Mouse (Mus musculus) megakaryocyte progenitor cell, adult 5-6 weeks (primary cell): ENCODE measurements around the gene Olfr536. TPM values are rescaled to one million over a fixed set of nuclear protein-coding genes. Genes with fewer than 3 reads are reported as not detected.
"Not testable (repeated sequence)": the region's sequence is repeated elsewhere in the genome, so short reads cannot be mapped to it uniquely, and the experiment has no call there.

Experiments
- ATAC-seq: replicated peaks from 2 replicates; pipeline ENCODE4 v1.8.0; 2016; ENCODE audit warnings: mild to moderate bottlenecking, moderate TSS enrichment, inconsistent platforms; ENCODE audit not compliant: poor library complexity
- total RNA-seq, 2 experiments: library from RNA; stranded (forward) in 1 of 2; stranded (reverse) in 1 of 2; fragments of 157-497, 149-512 nt in 1 of 2; fragments of 200-1000 nt in 1 of 2; gene quantifications; 2 replicates each; pipeline versions ENCODE4 v1.2.3 to v1.2.4; 2015 to 2017

Gene Olfr536
- total RNA-seq (2015) (not detected in 2 replicates), total RNA-seq (2017) (not detected in 2 replicates)

- not testable (repeated sequence) for ATAC-seq
Observed at GRCm38 (mm10) chr7:140507346-140508021, at the start of gene Olfr536. Gene Olfr536, minus strand, starts transcription at chr7:140507396.

- no peak for ATAC-seq
Observed at GRCm38 (mm10) chr7:140539746-140540145, 32.5 kb upstream of the Olfr536 start.

GRCm38 (mm10) chr7:140494702-140495101, 12.5 kb downstream of the Olfr536 start:
- ATAC-seq, result no peak

- no peak for ATAC-seq
Observed at GRCm38 (mm10) chr7:140494231-140494630, 13.0 kb downstream of the Olfr536 start.

- no peak for ATAC-seq
Observed at GRCm38 (mm10) chr7:140488981-140489380, 18.2 kb downstream of the Olfr536 start.

GRCm38 (mm10) chr7:140483916-140484315, 23.3 kb downstream of the Olfr536 start, which contains the start of gene Olfr535:
Gene Olfr535, plus strand, starts transcription at chr7:140484216.
- ATAC-seq, result no peak

GRCm38 (mm10) chr7:140478733-140479132, 28.5 kb downstream of the Olfr536 start:
- no peak for ATAC-seq

GRCm38 (mm10) chr7:140477886-140478285, 29.3 kb downstream of the Olfr536 start:
- no peak for ATAC-seq

- ATAC-seq, result not testable (repeated sequence)
Observed at GRCm38 (mm10) chr7:140463070-140463469, 44.1 kb downstream of the Olfr536 start, which contains the start of gene Olfr533. Gene Olfr533, plus strand, starts transcription at chr7:140463370.

Other genes with a start within 250 kb of the Olfr536 start
- gene Olfr525, start 186.5 kb downstream of the Olfr536 start, total RNA-seq (2015), result not detected in 2 replicates
- not detected in 2 replicates for gene Olfr525, start 186.5 kb downstream of the Olfr536 start, total RNA-seq (2017)
- gene Olfr527, start 173.4 kb downstream of the Olfr536 start, total RNA-seq (2015), result not detected in 2 replicates
- gene Olfr527, start 173.4 kb downstream of the Olfr536 start, total RNA-seq (2017), result not detected in 2 replicates
- gene Olfr60, start 145.7 kb downstream of the Olfr536 start, total RNA-seq (2015), result 0.07 TPM in 1 of 2 replicates, not detected in the other
- gene Olfr60, start 145.7 kb downstream of the Olfr536 start, total RNA-seq (2017), result not detected in 2 replicates
- not detected in 2 replicates for gene Olfr530, start 131.1 kb downstream of the Olfr536 start, total RNA-seq (2015)
- gene Olfr530, start 131.1 kb downstream of the Olfr536 start, total RNA-seq (2017), result not detected in 2 replicates
- gene Olfr531, start 104.5 kb downstream of the Olfr536 start, total RNA-seq (2015), result not detected in 2 replicates
- not detected in 2 replicates for gene Olfr531, start 104.5 kb downstream of the Olfr536 start, total RNA-seq (2017)
- not detected in 2 replicates for gene Olfr532, start 85.8 kb downstream of the Olfr536 start, total RNA-seq (2015)
- gene Olfr532, start 85.8 kb downstream of the Olfr536 start, total RNA-seq (2017), result not detected in 2 replicates
- not detected in 2 replicates for gene Olfr533, start 44.0 kb downstream of the Olfr536 start, total RNA-seq (2015)
- gene Olfr533, start 44.0 kb downstream of the Olfr536 start, total RNA-seq (2017), result not detected in 2 replicates
- gene Olfr535, start 23.2 kb downstream of the Olfr536 start, total RNA-seq (2015), result not detected in 2 replicates
- not detected in 2 replicates for gene Olfr535, start 23.2 kb downstream of the Olfr536 start, total RNA-seq (2017)
- gene Olfr538, start 60.5 kb upstream of the Olfr536 start, total RNA-seq (2015), result not detected in 2 replicates
- not detected in 2 replicates for gene Olfr538, start 60.5 kb upstream of the Olfr536 start, total RNA-seq (2017)
- not detected in 2 replicates for gene Olfr46, start 93.9 kb upstream of the Olfr536 start, total RNA-seq (2015)
- gene Olfr46, start 93.9 kb upstream of the Olfr536 start, total RNA-seq (2017), result not detected in 2 replicates
- not detected in 2 replicates for gene Olfr61, start 121.6 kb upstream of the Olfr536 start, total RNA-seq (2015)
- not detected in 2 replicates for gene Olfr61, start 121.6 kb upstream of the Olfr536 start, total RNA-seq (2017)
- not detected in 2 replicates for gene Olfr53, start 139.1 kb upstream of the Olfr536 start, total RNA-seq (2015)
- not detected in 2 replicates for gene Olfr53, start 139.1 kb upstream of the Olfr536 start, total RNA-seq (2017)
- not detected in 2 replicates for gene Olfr539, start 152.5 kb upstream of the Olfr536 start, total RNA-seq (2015)
- not detected in 2 replicates for gene Olfr539, start 152.5 kb upstream of the Olfr536 start, total RNA-seq (2017)
- not detected in 2 replicates for gene Olfr45, start 174.6 kb upstream of the Olfr536 start, total RNA-seq (2015)
- 0.10 TPM in 1 of 2 replicates, not detected in the other for gene Olfr45, start 174.6 kb upstream of the Olfr536 start, total RNA-seq (2017)
- gene Olfr541, start 189.9 kb upstream of the Olfr536 start, total RNA-seq (2015), result not detected in 2 replicates
- gene Olfr541, start 189.9 kb upstream of the Olfr536 start, total RNA-seq (2017), result not detected in 2 replicates